Mouse (Mus musculus): ENCODE results near the gene Kcnt1. TPM values are rescaled to one million over a fixed set of nuclear protein-coding genes. Genes with fewer than 3 reads are reported as not detected.

Gene Kcnt1
- total RNA-seq, 2 experiments from 2014 or later: 33.6 to 37.2 TPM

DNA sequence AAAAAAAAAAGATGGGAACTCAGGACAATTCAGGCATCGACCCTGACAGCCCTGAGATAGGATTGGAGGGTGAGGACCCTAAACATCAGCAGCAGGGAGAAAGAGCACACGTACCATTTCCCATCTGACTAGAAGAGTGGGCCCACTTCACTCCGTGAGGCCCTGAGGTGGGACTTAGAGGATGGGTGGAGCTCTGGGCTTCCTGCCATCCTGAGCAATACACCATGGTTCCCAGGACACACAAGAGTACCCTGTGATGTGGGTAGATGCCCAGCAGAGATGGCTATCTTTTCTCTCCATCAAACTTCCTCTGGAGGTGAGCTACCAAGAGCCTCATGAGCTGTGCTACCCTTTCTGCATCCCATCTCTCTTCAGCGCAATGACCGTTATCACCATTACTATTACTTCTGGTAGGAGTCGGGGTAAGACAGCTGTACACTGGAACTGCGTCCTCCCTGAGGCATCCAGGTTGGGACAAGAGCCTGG, 13.8 kb downstream of the Kcnt1 start:
- no peak for DNase-seq (ENCODE audit: extremely low spot score in 1 of 2, low spot score in 1 of 2)

GRCm38 (mm10) chr2:25877736-25878268, 14.3 kb downstream of the Kcnt1 start:
- DNase-seq (ENCODE audit: extremely low spot score in 1 of 2, low spot score in 1 of 2): peak in 1 of 2 experiments; percentile 26

- DNase-seq (ENCODE audit: extremely low spot score in 1 of 2, low spot score in 1 of 2): no peak
Observed at GRCm38 (mm10) chr2:25878516-25878915, 15.0 kb downstream of the Kcnt1 start.

DNA sequence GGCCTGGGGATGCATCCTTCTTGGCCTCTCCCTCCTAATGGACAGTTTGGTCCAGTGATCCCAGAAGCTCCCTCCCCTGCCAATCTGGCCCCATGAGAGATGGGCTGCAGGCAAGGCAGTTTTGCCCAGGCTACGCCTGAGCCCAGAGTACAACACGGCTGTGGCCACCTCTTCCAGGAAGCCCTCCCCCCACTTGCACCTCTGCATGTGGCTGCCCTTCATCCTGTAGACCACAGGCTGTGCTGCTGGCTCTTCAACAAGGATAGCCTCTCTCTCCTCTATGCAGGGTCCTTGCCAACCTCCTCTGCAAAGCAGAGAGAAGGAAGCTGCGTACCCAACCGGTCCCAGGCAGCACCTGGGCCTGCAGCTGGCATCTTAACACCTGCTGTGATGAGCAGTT, 15.5 kb downstream of the Kcnt1 start:
- DNase-seq (ENCODE audit: extremely low spot score in 1 of 2, low spot score in 1 of 2): no peak

DNA sequence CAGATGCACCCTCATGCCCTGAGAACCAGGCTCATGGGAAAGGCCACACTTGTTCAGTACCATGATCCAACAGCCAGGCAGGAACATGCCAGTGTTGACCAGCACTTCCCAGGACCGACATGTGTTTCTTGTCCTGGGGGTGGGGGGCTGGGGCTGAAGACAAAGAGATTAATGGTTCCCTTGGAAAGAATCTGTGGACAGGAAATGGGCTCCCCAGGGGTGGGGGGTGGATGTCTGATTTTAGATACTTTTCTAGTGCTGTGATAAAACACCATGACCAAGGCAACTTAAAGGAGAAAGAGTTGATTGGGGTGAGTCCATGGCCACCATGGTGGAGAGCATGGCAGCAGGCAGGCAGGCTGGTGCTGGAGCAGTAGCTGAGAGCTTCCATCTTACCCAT, 18.7 kb downstream of the Kcnt1 start:
- DNase-seq (ENCODE audit: extremely low spot score in 1 of 2, low spot score in 1 of 2): no peak

GRCm38 (mm10) chr2:25884756-25885155, 21.2 kb downstream of the Kcnt1 start:
- no peak for DNase-seq (ENCODE audit: extremely low spot score in 1 of 2, low spot score in 1 of 2)

- DNase-seq (ENCODE audit: extremely low spot score in 1 of 2, low spot score in 1 of 2): no peak
Observed at GRCm38 (mm10) chr2:25887226-25887625, 23.7 kb downstream of the Kcnt1 start.

GRCm38 (mm10) chr2:25888144-25888543, 24.6 kb downstream of the Kcnt1 start:
- DNase-seq (ENCODE audit: extremely low spot score in 1 of 2, low spot score in 1 of 2): peak in 1 of 2 experiments; percentile 44

DNA sequence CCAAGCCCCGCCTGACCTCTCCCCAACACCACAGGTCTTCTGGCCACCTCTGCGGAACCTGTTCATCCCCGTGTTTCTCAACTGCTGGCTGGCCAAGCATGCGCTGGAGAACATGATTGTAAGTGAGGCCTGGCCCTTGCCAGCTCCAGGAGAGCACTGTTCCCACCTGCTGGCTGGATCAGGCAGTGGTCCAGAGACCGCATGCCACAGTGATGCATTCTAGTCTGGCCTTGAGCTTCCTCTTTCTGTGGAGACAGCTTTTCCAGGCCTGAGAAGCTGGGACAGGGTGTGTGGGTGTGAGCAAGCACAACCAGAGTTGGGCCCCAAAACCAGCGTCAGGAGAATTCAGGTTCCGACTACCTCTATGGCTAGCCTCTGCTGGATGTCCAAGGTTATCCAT, 28.9 kb downstream of the Kcnt1 start:
- DNase-seq (ENCODE audit: extremely low spot score in 1 of 2, low spot score in 1 of 2): no peak

- DNase-seq (ENCODE audit: extremely low spot score in 1 of 2, low spot score in 1 of 2): no peak
Observed at GRCm38 (mm10) chr2:25898970-25899369, 35.4 kb downstream of the Kcnt1 start.

DNA sequence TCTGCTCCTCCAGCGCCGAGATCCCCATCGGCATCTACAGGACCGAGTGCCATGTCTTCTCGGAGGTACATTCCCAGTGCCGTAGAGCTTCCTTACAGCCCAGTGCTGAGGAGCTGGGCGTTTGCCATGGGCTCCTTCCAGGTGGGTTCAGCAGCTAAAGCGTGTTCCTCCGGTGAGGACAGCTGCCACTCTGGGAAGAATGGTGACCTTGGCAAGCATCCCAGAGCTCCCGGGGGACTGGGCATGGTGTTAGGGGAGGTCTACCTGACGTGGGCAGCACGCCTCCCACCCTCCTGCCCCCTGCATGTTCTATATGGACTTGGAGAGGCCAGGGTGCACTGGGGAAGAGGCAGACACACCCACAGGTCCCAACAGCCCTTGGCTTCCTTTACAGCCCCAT, 46.3 kb downstream of the Kcnt1 start:
- no peak for DNase-seq (ENCODE audit: extremely low spot score in 1 of 2, low spot score in 1 of 2)

GRCm38 (mm10) chr2:25913247-25913646, 49.7 kb downstream of the Kcnt1 start:
- peak; percentile 40 to 55 for DNase-seq (ENCODE audit: extremely low spot score in 1 of 2, low spot score in 1 of 2)

- DNase-seq (ENCODE audit: extremely low spot score in 1 of 2, low spot score in 1 of 2): no peak
Observed at GRCm38 (mm10) chr2:25914201-25914600, 50.7 kb downstream of the Kcnt1 start.

GRCm38 (mm10) chr2:25914821-25915220, 51.3 kb downstream of the Kcnt1 start:
- no peak for DNase-seq (ENCODE audit: extremely low spot score in 1 of 2, low spot score in 1 of 2)

GRCm38 (mm10) chr2:25918408-25918807, 54.9 kb downstream of the Kcnt1 start:
- DNase-seq (ENCODE audit: extremely low spot score in 1 of 2, low spot score in 1 of 2): no peak

DNA sequence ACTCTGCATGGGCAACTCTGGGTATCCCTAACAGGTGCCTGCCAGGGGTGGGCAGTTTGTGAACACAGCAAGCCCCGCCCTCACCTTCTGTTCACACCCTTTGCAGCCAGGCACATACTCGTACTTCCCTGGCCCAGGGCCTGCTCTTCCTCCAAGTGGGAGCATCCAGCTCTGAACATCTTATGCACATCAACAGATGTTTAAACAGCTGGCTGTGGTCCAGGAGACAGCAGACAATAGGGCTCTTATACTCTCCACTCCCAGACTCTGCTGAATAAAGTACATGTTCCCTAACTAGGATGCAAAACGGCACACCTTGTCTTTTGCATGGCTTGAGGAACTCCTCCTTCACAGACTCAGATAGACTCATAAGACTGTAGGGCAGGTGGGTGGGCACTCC, 56.4 kb downstream of the Kcnt1 start:
- peak in 1 of 2 experiments; percentile 18 for DNase-seq (ENCODE audit: extremely low spot score in 1 of 2, low spot score in 1 of 2)

DNA sequence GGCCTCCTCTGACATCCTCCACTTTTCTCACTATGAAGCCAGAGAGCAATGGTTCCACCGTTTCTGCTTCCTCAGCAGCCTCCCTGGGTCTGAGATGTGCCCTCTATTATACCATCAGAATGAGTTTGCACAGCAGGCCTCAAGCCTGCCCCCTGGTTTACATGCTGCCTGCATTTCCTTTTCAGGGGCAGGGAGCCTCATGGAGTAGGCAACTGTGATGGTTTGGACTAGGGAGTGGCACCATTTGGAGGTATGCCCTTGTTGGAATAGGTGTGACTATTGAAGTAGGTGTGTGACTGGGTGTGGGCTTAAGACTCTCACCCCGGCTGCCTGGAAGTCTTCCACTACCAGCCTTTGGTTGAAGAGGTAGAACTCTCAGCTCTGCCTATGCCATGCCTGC, 60.3 kb downstream of the Kcnt1 start:
- no peak for DNase-seq (ENCODE audit: extremely low spot score in 1 of 2, low spot score in 1 of 2)

GRCm38 (mm10) chr2:25924934-25925333, 61.4 kb downstream of the Kcnt1 start:
- no peak for DNase-seq (ENCODE audit: extremely low spot score in 1 of 2, low spot score in 1 of 2)

GRCm38 (mm10) chr2:25927821-25928220, 64.3 kb downstream of the Kcnt1 start:
- DNase-seq (ENCODE audit: extremely low spot score in 1 of 2, low spot score in 1 of 2): no peak

DNA sequence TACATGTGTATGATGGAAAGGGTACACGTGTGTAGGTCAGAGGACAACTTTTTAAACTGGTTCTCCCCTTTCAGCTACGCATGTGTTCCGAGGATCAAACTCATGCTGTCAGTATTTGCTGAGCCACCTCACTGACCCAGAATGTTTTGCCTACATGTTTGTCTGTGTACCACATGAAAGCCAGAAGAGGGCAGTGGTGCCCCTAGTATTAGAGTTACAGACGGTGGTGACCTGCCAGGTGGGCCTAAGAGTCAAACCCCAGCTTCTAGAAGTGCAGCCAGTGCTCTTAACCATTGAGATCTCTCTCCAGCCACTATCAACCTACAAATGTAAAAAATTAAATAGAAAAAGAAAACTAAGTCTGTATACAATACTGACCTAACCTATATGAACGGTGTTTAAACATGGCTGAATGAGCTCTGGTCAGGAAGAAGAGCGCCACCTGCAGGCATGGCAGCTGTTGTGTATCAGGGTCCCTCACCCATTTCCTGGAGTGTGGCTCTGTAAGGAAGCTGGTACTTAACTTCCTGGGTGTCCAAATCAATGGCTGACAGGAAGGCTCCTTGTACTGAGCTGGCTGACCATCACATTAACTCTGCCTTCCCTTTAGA, 67.8 kb downstream of the Kcnt1 start:
- DNase-seq (ENCODE audit: extremely low spot score in 1 of 2, low spot score in 1 of 2): peak in 1 of 2 experiments; percentile 48

- DNase-seq (ENCODE audit: extremely low spot score in 1 of 2, low spot score in 1 of 2): no peak
Observed at GRCm38 (mm10) chr2:25940503-25940902, 77.0 kb downstream of the Kcnt1 start.

- no peak for DNase-seq (ENCODE audit: extremely low spot score in 1 of 2, low spot score in 1 of 2)
Observed at GRCm38 (mm10) chr2:25943822-25944221, 80.3 kb downstream of the Kcnt1 start.
